Mouse (Mus musculus) forebrain, embryonic 15.5 days (tissue): ENCODE measurements around the gene Jarid2. TPM values are rescaled to one million over a fixed set of nuclear protein-coding genes. Genes with fewer than 3 reads are reported as not detected.

Experiments
- ATAC-seq: fragments of 200-750 bp; cut with Nextera tagmentation; replicated peaks from 2 replicates; pipeline ENCODE4 v1.8.0; 2017; ENCODE audit warnings: mild to moderate bottlenecking, moderate TSS enrichment, moderate library complexity
- H3K27ac ChIP-seq: fragments of 300-500 bp; sonication (generic); replicated peaks from 2 replicates; pipeline ENCODE4 v1.5.1; 2015; ENCODE audit warnings: mild to moderate bottlenecking, inconsistent platforms
- H3K27me3 ChIP-seq: fragments of 300-500 bp; sonication (generic); 2 replicates; pipeline ENCODE4 v1.6.1; 2015; ENCODE audit warnings: inconsistent platforms
- H3K36me3 ChIP-seq: fragments of 300-500 bp; sonication (generic); 2 replicates; pipeline ENCODE4 v1.6.1; 2015; ENCODE audit warnings: mild to moderate bottlenecking, inconsistent platforms
- H3K4me1 ChIP-seq: fragments of 300-500 bp; sonication (generic); 2 replicates; pipeline ENCODE4 v1.6.1; 2015; ENCODE audit warnings: inconsistent platforms
- H3K4me2 ChIP-seq: fragments of 300-500 bp; sonication (generic); replicated peaks from 2 replicates; pipeline ENCODE4 v1.6.1; 2015; ENCODE audit warnings: mild to moderate bottlenecking, inconsistent platforms
- H3K4me3 ChIP-seq: fragments of 300-500 bp; sonication (generic); 2 replicates; pipeline ENCODE4 v1.5.1; 2015; ENCODE audit warnings: mild to moderate bottlenecking, inconsistent platforms
- H3K9ac ChIP-seq: fragments of 300-500 bp; sonication (generic); replicated peaks from 2 replicates; pipeline ENCODE4 v1.6.1; 2015; ENCODE audit warnings: mild to moderate bottlenecking, inconsistent platforms
- H3K9me3 ChIP-seq: fragments of 300-500 bp; sonication (generic); 2 replicates; pipeline ENCODE4 v1.6.1; 2016; ENCODE audit warnings: inconsistent platforms
- WGBS: fragments of 180-500 bp; shearing (Covaris S2); methylation state at CpG from one replicate; pipeline ENCODE4 v1.1.7; 2015; ENCODE audit warnings: mixed read lengths; 5-methylcytosine and 5-hydroxymethylcytosine counted together
- polyA plus RNA-seq: library from polyadenylated mRNA; unstranded; fragments of >200 nt; fragmentation: Nextera tagmentation; extraction: Ambion mirVana; gene quantifications from 2 replicates; pipeline ENCODE4 v1.2.1, GENCODE M21; 2015

Jarid2 gene
- polyA plus RNA-seq, 1 experiment from 2014 or later = 34.2 TPM

DNA sequence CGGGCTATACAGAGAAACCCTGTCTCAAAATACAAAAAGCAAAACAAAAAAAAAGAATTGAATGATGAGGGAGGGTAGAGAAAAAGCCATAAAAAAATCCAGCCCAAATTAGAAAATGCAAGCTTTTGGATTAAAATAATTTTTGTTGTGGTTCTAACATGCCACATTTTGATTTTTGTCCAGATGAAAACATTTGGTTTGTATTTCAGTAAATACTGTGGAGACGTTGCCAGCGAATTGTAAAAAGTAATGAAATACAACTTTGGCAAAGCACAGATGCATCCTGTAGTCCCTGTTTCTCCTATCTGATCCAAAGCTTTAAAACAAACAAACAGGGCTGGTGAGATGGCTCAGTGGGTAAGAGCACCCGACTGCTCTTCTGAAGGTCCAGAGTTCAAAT is 151.7 kb downstream of the Jarid2 start:
- Histone ChIP-seq H3K4me2 (no peak overlapping the region), H3K4me1 (peaks cover 31% of the 10 kb centered on the region), H3K27ac (no peak overlapping the region), H3K27me3 (no peaks in the 10 kb centered on the region), H3K4me3 (no peak overlapping the region), H3K9me3 (no peaks in the 10 kb centered on the region), H3K36me3 (no peaks in the 10 kb centered on the region), H3K9ac (no peak overlapping the region)
- ATAC-seq = no peak
- 67% methylated on average over 4 of the region's 4 CpGs for WGBS

DNA sequence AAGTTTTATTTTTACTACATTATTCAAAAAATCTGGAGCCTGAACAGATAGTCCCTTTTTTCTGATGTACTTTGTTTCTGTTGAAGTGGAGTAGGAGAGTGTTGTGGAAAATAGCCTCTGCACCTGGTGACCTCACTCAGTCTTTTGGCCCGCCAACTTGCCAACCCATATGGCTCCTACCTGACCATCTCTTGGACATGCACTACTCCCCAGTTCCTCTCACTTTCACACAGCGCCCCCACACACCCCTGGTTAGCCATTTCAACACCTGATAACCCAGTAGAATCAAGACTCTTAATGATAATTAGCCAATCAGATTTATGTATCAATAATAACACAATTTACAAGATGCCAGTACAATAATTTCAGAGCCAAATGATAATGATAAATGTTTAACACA is 156.9 kb downstream of the Jarid2 start:
- Histone ChIP-seq H3K4me1 (peaks cover 6% of the 10 kb centered on the region), H3K4me3 (no peak overlapping the region), H3K27me3 (no peaks in the 10 kb centered on the region), H3K27ac (no peak overlapping the region), H3K36me3 (no peaks in the 10 kb centered on the region), H3K9me3 (no peaks in the 10 kb centered on the region), H3K9ac (no peak overlapping the region), H3K4me2 (no peak overlapping the region)
- 92% methylated on average over 2 of the region's 2 CpGs for WGBS
- no peak for ATAC-seq

DNA sequence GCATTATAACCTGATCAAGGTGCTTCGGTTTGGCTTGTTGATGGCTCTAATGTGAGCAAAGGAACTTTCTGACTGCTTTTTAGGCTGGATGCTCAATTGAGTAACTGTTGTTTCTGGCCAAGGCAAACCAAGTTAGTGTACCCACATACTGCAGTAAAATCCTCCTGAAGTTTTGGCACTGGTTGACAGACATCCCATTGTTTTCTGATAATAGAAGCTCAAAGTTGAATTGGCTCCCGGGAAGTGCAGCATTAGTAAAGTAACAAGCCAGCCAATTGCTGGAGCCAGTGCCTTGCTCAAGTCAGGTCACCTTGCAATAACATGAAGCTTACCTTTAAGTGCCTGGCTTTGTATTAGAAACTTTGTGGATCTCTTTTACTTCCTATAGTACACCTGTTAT is 161.3 kb downstream of the Jarid2 start:
- Histone ChIP-seq H3K27me3 (no peaks in the 10 kb centered on the region), H3K36me3 (no peaks in the 10 kb centered on the region), H3K4me1 (peaks cover 14% of the 10 kb centered on the region), H3K4me2 (no peak overlapping the region), H3K27ac (no peak overlapping the region), H3K9ac (no peak overlapping the region), H3K4me3 (no peak overlapping the region), H3K9me3 (no peaks in the 10 kb centered on the region)
- no peak for ATAC-seq
- WGBS = 33% methylated on average over 2 of the region's 2 CpGs

DNA sequence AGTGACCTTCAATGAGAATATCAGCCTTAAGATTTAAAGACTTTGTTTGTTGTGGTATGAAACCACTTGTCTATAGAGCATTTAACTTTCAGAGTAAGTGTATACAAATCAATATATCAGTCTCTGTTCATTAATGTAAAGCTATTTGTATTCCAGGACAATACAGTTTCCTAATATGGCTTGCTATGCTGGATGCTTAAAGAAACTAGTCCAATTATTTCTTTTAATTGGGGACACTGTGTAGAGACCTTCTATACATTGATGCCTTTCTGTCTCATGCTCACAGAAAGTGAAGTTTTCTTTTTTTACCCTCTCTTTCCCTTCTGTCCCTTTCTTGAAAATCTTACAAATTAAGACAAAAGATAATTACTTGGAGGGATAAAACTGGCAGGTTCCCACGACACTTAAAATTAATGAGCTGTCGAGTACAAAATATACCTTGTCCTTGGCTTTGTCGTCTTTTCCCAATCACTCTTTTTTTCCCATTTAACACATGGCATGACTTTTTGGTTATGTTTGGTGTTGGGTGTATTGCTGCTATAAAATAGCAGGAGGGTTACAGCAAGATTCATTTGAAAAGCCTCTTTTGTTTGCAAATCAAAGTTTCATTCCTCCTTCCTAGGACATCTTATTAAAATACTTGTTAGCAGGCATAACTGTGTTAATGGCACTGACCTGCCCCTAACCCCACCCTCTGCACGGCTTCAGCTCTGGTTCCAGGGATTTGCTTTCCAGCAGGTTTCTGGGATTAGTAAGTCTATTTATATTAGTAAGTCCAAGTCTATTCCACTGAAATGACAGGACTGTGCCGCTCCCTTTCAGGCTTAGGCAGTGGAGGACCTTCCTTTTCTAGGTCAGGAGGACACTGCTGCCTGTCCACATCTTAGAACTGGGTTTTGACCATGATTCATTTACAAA is 162.8 kb downstream of the Jarid2 start:
- no peak overlapping the region for H3K27ac ChIP-seq
- no peak overlapping the region for H3K4me3 ChIP-seq
- no peaks in the 10 kb centered on the region for H3K27me3 ChIP-seq
- WGBS = 9% methylated on average over 5 of the region's 5 CpGs
- peaks cover 14% of the 10 kb centered on the region for H3K4me1 ChIP-seq
- no peak overlapping the region for H3K4me2 ChIP-seq
- H3K9ac ChIP-seq = no peak overlapping the region
- H3K9me3 ChIP-seq = no peaks in the 10 kb centered on the region
- ATAC-seq = no peak
- no peaks in the 10 kb centered on the region for H3K36me3 ChIP-seq

DNA sequence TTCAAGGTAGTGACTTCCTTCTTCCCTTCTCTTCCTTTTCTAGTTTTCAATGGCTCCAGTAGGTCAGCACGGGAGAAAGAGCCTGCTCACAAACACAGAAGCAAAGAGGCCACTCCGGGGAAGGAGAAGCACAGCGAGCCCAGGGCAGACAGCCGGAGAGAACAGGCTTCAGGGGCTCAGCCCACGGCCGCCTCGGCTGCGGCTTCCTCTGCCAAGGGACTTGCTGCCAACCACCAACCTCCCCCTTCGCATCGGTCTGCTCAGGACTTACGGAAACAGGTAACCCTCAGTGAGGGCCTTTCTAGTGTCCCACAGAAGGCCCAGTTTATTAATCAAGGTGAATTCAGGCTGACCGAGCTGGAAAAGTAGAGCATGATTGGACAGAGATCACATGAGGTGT is 166.9 kb downstream of the Jarid2 start:
- no peak for ATAC-seq
- Histone ChIP-seq H3K9ac (no peak overlapping the region), H3K4me2 (no peak overlapping the region), H3K4me1 (peaks cover 14% of the 10 kb centered on the region), H3K27me3 (no peaks in the 10 kb centered on the region), H3K9me3 (no peaks in the 10 kb centered on the region), H3K27ac (no peak overlapping the region), H3K4me3 (no peak overlapping the region), H3K36me3 (peaks cover 10% of the 10 kb centered on the region)
- 96% methylated on average over 12 of the region's 12 CpGs for WGBS

DNA sequence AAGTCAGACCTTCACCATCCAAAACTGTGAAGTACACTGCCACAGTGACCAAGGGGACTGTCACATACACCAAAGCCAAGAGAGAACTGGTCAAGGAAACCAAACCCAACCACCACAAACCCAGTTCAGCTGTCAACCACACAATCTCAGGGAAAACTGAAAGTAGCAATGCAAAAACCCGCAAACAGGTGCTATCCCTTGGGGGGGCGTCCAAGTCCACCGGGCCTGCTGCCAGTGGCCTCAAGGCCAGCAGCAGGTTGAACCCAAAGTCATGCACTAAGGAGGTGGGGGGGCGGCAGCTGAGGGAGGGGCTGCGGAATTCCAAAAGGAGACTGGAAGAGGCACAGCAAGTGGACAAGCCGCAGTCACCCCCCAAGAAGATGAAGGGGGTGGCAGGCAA is 173.0 kb downstream of the Jarid2 start:
- H3K4me1 ChIP-seq = peaks cover 4% of the 10 kb centered on the region
- no peak overlapping the region for H3K4me3 ChIP-seq
- H3K4me2 ChIP-seq = no peak overlapping the region
- no peaks in the 10 kb centered on the region for H3K9me3 ChIP-seq
- no peak overlapping the region for H3K9ac ChIP-seq
- 96% methylated on average over 6 of the region's 6 CpGs for WGBS
- no peak overlapping the region for H3K27ac ChIP-seq
- ATAC-seq = no peak
- no peaks in the 10 kb centered on the region for H3K27me3 ChIP-seq
- H3K36me3 ChIP-seq = peaks cover 21% of the 10 kb centered on the region

DNA sequence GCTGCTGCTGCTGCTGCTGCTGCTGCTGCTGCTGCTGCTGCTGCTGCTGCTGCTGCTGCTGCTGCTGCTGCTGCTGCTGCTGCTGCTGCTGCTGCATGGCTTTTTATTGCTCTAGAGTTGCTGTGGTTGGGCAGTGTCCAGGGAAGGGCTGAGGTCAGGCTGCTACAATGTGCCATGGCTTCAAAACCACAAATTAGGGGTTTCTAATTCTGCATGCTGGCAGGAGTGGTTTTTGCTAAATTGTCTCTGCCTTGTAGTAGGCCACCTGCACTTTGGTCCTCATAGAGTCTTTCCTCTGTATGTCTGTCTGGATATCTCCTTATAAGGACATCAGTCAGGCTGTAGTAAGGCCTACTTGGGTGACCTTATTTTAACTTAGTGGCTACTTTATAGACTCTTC is 174.1 kb downstream of the Jarid2 start:
- Histone ChIP-seq H3K4me2 (no peak overlapping the region), H3K4me1 (peaks cover 16% of the 10 kb centered on the region), H3K27me3 (no peaks in the 10 kb centered on the region), H3K36me3 (peaks cover 11% of the 10 kb centered on the region), H3K27ac (no peak overlapping the region), H3K9ac (no peak overlapping the region), H3K4me3 (no peak overlapping the region), H3K9me3 (no peaks in the 10 kb centered on the region)
- no peak for ATAC-seq

DNA sequence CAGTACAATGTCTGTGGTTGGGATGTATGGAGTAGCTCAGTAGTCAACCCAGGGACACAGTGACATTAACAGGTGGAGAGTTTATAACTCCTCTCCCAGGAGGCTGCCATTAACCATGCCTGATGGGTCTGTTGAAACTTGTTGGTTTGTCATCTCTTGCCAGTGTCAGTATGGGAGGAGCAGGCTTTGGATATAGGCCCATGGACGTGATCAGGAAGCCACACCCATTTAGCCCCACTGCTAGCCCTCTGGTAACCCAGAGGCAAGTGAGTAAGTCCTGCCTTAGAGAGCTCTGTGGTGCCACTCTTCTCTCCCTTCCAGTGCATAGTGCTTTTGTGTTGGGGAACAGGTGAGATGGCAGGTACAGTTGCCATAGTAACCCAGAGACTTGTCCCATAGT is 175.0 kb downstream of the Jarid2 start:
- Histone ChIP-seq H3K27ac (no peak overlapping the region), H3K4me1 (peaks cover 21% of the 10 kb centered on the region), H3K4me2 (no peak overlapping the region), H3K27me3 (no peaks in the 10 kb centered on the region), H3K9ac (no peak overlapping the region), H3K9me3 (no peaks in the 10 kb centered on the region), H3K4me3 (no peak overlapping the region), H3K36me3 (peaks cover 11% of the 10 kb centered on the region)
- ATAC-seq = no peak
- 66% methylated on average over 1 of the region's 1 CpGs for WGBS

DNA sequence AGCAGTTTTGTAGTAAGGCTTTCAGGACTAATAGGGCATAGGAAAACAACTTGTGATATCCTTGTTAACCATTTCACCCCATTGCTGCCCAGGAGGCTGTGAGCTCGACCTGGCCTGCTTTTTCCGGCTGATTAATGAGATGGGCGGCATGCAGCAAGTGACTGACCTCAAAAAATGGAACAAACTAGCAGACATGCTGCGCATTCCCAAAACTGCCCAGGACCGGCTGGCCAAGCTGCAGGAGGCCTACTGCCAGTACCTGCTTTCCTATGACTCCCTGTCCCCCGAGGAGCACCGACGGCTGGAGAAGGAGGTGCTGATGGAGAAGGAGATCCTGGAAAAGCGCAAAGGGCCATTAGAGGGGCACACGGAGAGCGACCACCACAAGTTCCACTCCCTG is 176.9 kb downstream of the Jarid2 start:
- no peak for ATAC-seq
- Histone ChIP-seq H3K9me3 (no peaks in the 10 kb centered on the region), H3K27me3 (no peaks in the 10 kb centered on the region), H3K9ac (no peak overlapping the region), H3K27ac (no peak overlapping the region), H3K4me1 (peaks cover 21% of the 10 kb centered on the region), H3K4me3 (no peak overlapping the region), H3K36me3 (peaks cover 24% of the 10 kb centered on the region), H3K4me2 (no peak overlapping the region)
- 89% methylated on average over 11 of the region's 11 CpGs for WGBS

DNA sequence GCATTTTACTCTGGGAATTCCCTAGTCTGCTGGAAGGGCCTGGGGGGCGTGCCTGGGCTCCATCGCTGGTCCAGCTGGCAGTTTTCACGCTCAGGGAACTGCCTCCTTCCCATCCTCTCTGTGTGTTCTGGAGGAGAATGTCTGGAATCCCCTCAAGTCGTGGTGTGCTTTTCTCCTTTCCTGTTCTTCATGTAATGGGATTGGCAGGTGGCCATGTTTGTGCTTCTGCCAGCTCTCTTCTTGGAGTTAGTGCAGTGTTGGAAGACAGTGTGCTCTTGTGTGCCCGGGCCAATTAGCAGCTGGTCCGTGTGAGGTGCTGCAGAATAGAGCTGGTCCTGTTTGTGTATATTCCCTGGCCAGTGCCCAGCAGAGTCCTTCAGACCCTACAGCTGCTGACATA is 178.4 kb downstream of the Jarid2 start:
- Histone ChIP-seq H3K9me3 (no peaks in the 10 kb centered on the region), H3K36me3 (peaks cover 33% of the 10 kb centered on the region), H3K4me2 (no peak overlapping the region), H3K9ac (no peak overlapping the region), H3K4me1 (peaks cover 21% of the 10 kb centered on the region), H3K4me3 (no peak overlapping the region), H3K27me3 (no peaks in the 10 kb centered on the region), H3K27ac (peak overlapping the region; percentile 73)
- ATAC-seq = peak; percentile 94
- 13% methylated on average over 6 of the region's 6 CpGs for WGBS

DNA sequence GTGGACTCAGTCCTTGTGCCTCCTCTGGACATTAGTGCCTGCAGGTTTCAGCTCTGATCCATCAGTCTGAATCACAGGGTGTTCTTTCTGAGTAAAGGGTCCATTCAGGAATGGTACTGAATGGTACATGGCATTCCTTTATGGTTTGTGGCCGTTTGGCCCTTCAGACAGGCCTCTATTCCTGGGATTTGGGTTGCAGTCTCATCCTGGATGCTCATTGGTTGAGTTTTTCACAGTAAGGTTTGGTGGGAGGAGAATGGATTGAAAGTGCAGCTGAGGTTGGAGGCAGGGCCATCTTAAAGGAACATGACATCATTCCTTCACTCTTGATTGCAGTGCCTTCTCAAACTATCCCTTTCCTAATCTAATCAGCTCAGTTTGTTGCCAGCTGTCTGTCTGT is 179.5 kb downstream of the Jarid2 start:
- no peaks in the 10 kb centered on the region for H3K27me3 ChIP-seq
- no peak for ATAC-seq
- H3K27ac ChIP-seq = peak overlapping the region; percentile 73; the same call in 1 of the 2 replicates
- peaks cover 36% of the 10 kb centered on the region for H3K36me3 ChIP-seq
- H3K9ac ChIP-seq = no peak overlapping the region
- no peak overlapping the region for H3K4me2 ChIP-seq
- WGBS = 6% methylated on average over 1 of the region's 1 CpGs
- no peak overlapping the region for H3K4me3 ChIP-seq
- peaks cover 21% of the 10 kb centered on the region for H3K4me1 ChIP-seq
- H3K9me3 ChIP-seq = no peaks in the 10 kb centered on the region

DNA sequence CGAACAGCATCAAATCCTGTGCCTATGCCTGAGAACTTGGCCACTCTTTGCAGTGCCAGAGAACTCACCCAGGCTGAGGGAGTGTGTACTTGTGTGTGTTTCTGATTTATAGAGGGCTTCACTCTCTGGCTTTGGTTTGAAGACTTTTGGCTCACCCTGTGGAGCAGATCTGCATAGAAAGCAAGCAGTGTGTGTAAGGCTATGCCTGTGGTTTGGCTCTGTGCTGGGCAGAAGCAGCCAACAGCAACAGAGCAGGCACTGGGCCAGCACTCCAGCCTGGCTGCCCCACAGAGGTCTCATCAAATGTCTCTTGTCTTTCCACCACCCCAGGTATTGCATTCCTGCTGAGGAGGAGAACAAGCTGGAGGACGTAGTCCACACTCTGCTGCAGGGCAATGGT is 183.6 kb downstream of the Jarid2 start:
- Histone ChIP-seq H3K4me3 (no peak overlapping the region), H3K9me3 (no peaks in the 10 kb centered on the region), H3K27ac (no peak overlapping the region), H3K4me1 (peaks cover 11% of the 10 kb centered on the region), H3K9ac (no peak overlapping the region), H3K4me2 (no peak overlapping the region), H3K36me3 (peaks cover 65% of the 10 kb centered on the region), H3K27me3 (no peaks in the 10 kb centered on the region)
- no peak for ATAC-seq
- WGBS = 79% methylated on average over 2 of the region's 2 CpGs

DNA sequence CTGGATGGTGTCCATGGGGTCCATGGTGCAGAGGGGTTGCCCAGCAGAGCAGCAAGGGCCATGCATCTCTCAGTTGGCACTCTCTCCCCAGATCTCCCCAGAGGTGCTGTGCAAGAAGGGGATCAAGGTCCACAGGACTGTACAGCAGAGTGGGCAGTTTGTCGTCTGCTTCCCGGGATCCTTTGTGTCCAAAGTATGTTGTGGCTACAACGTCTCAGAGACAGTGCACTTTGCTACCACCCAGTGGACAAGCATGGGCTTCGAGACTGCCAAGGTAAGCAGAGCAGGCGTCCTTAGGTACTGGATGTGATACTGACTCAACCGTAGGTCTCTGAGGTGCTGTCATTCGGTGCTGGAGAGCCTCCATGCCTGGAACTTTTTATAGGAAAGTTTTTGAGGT is 184.3 kb downstream of the Jarid2 start:
- ATAC-seq = no peak
- H3K4me1 ChIP-seq = peaks cover 5% of the 10 kb centered on the region; the same call in 1 of the 2 replicates
- WGBS = 54% methylated on average over 7 of the region's 7 CpGs
- H3K4me2 ChIP-seq = no peak overlapping the region
- no peak overlapping the region for H3K4me3 ChIP-seq
- peaks cover 70% of the 10 kb centered on the region for H3K36me3 ChIP-seq
- H3K27ac ChIP-seq = no peak overlapping the region
- H3K9me3 ChIP-seq = no peaks in the 10 kb centered on the region
- no peak overlapping the region for H3K9ac ChIP-seq
- H3K27me3 ChIP-seq = no peaks in the 10 kb centered on the region
